Mouse (Mus musculus) ES-CJ7 (cell line): Measurements from ENCODE around the gene Atl2.
A peak's percentile ranks its signal among the peaks of the same experiment; 100 is the strongest.

Experiments used
- DNase-seq: peaks from one replicate; pipeline ENCODE4 v3.0.0; 2011; ENCODE audit warnings: low read depth, low spot score

Gene Atl2

DNA sequence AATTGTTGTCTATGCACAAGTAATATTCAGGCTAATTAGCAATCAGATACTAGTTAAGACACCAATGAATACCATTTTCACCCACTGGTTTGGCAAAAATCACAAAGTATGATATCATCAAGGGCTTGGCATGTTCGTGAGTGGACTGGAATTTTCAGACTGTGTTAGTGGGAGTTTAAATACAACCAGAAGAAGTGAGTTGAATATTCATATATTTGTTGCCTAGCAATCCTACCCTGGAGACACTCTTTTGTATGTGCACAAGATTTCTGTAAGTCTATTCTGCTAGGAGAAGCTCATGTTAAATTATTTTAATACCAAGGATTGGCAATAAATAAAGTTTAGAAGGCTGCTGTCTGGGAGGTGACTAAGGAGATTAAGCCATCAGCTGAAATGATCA lies 71.5 kb downstream of the Atl2 start:
- no peak for DNase-seq

DNA sequence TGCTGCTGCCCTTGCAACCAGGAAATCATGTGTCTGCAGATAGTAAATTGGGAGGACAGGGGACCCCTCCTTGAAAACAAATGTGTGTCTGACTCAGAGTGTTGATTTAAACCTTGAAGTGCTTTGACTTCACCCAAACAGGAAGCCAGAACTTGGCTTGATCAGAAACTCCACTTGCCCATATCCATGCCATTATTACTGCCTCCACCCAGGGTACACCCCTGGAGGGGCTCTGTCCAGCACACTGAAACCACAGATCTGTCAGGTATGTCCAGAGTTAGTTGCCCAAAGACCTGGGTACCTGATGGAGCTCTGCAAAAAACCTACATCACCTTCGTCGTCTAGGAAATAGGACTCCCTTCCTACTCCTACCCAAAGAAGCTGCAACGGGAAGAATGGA lies 77.0 kb downstream of the Atl2 start:
- no peak for DNase-seq

DNA sequence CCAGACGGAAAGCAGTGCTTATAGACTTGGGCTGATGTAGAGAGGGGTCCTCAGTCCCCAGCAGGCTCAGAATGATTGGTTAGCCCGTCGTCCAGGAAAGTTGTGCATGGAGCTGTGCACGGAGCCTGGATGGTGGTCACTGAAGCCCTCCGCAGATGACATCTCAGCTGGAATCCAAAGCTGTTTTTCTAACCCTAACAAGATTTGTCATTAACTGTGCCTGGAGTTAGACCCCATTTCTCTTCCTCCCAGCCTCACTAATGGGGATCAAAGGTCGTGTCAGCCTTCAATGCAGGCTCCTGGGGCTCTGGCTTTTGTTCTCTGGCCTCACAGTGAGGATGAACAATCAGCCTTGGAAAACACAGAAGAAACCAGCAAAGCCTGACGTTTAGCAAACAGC lies 77.9 kb downstream of the Atl2 start:
- DNase-seq, result no peak

DNA sequence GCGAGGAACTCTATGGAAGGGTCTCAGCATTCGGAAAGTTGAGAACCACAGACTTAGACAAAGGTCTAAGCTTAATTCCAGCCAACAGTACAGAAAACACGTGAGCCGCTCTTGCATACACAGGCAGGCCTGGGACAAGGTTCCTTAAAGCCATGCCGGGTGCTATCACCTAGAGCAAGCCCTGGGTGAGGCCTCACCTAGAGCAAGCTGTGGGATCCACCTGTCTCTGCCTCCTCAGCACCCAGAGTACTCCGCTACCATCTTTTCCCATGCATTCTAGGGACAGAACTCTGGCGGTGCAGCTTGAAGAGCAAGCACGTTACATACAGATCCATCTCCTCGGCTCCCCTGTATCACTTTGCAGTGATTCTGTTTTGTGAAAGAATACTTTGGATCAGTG lies 78.4 kb downstream of the Atl2 start:
- DNase-seq, result no peak

DNA sequence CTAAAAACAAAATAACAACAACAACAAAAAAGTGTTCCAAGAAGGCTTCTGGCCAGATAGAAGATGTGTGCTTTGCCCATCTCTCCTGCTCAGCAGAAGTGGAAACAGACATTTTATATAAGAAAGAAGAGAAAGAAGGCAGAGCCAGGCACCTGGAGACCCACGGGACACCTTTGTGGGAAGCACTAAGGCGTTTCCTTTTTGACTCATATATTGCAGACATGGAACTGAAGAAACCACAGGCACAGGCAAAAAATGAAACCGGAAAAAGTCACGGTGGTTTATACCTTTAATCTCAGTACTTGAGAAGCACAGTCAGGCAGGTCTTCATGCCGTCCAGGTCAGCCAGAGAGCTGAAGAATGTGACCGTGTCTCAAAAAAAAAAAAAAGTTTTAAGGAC lies 79.0 kb downstream of the Atl2 start:
- DNase-seq, result no peak

DNA sequence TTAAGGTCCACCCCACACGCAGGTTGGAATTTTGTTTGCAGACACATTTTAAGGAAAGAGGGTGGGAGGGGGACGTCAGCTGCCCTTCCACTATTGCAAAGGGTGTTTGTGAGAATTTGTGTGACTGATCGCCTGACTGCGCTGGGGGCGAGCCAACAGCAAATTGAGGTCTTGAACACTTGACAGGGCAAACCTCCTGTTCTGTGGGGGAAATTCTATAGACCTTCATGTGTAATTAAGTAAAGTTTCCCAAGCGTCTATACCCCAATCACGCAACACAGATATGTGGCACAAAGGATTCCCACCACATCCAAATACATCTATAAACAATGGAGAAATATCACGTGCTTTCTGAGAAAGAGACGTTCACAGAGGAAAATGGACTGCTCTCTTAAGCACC lies 85.5 kb downstream of the Atl2 start:
- DNase-seq, result no peak

DNA sequence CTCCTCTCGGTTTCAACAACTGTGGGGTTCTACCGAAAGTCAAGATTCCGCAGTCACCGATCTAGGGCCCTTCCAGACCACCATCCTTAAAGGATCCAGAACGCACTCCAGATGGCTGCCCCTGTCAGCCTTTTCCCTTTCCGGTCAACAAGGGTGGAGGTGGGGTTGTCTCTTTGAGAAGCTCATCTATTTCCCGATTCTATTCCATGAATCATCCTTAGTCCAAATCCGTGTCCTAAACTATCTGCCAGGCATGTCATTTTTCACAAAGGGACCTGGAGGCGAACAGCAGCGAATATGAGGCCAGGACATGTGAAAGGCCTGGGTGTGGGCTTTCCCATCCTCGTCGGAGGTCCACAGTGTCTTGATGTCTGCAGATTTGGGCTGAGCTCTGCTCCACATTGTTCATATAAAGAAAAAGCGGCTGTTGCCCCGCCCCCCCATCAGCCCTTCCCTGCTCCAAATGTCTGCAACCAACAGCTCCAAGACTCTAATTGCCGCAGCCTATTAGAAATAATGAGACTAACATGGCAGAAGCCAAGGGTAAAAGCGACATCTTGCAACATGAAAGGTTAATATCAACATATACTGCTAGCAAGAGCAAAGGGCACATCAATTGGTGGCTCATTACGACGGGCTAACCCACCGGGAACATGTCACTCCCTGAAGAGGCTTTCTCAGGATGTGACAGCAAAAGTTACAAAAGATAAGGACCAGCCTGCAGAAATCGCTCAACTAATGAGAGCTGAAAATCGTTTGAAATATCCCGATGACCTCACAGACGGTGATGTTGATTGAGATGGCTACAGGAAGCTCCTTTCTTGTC lies 86.2 kb downstream of the Atl2 start:
- no peak for DNase-seq

DNA sequence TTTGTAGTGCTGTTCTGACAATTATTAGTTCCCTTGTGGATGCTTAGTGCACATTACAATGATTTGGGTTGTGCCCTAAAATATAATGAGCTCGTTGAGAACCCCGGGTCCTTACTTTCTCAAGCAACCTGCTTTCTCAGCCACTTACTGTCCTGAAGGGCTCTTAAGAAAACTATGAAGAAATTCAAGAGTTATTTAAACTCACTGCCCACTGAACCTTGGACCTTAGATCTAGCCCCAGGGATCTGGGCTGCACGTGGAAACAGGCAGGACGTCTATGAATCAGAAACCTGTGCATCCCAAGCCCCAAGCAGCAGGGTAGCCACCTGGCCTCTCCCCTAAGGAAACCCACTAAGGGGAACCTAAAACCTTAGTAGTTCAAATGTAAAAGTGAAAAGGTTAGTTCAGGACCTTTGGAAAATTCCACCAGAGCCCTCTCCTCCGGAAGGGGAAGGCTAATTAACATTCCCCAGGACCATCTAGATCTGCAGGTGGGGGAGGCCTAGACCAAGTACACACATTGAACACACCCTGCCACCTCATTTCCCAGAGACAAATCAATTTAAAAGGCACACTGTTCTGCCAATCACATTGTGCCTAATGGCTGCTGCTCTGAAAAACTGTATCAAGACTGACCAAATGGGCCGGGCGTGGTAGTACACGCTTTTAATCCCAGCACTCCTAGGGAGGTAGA lies 88.5 kb downstream of the Atl2 start:
- DNase-seq, result peak; percentile 59

DNA sequence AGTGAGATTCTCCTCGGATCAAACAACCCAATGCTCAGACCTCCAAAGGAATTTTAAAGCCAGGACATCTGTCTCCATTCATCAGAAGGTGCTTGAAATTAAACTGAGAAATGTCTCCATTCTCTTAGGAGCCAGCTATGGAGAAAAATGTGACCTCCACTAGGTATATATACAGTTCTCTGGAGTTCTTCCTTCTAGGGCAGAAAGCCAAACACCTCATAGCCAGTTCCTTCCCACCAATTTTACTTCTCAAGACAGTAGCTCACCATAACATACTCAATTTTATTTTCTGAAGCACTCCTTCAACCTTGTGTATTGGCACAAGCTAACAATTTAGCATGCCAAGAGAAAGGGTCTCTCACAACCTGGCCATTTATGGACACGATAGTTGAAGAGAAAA lies 91.2 kb downstream of the Atl2 start:
- no peak for DNase-seq

DNA sequence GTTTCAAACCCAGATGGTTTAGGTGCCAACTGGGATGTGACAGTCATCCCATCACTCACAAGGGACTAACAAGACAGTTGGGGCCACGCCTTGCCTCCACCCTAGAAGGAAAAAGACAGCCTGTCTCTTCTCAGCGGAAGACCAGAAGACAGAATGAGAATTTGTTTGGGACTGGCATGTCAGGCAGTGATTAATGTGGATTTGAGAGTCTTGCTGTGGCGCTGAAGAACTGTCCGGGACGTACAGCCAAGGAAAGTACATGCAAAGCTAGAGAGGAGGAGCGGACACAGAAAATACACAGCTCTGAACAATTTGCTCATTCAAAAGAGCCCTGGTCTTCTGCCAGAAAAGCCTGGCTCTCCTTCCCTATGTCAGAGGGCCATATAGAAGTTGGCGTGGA lies 93.9 kb downstream of the Atl2 start:
- DNase-seq, result no peak

DNA sequence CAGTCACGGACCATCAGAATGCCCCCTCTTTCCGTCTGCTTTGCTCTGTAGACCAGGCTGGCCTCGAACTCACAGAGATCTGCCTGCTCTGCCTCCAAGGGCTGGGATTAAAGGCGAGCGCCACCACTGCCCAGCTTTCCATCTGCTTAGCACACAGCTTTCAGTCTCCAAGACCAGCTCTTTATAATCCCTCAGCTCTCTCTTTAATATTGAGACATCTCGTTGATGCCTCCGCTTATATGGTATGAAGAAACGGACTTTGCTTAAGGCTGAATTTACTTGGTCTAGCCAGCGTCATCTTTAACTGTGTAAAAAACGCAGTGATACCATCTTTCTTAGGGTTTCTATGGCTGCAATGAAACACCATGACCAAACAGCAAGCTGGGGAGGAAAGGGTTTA lies 97.1 kb downstream of the Atl2 start:
- no peak for DNase-seq
